In the genomic region with DNA sequence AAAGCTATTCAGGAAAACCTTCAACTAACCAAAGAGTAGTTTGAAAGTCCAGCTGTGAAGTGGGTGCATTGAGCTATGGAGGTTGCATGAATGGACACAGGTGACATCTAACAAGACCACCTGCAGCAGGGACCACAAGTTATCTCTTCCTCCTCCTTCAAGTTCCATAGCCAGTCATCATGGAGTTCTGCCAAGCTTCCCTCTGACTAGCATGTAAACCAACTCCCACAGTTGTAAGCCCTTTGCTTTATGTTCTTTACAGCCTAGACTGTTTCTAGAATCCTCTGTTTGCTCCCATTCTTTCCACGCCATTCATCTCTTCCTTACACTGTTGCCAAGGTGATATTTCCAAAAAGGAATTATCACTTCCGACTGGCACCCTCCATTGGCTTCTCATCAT, we compare ENCODE assay signal across 18 mouse cellular contexts.
DNase-seq lines count a peak whose midpoint lies in the region; ATAC-seq and TF ChIP-seq lines count a peak whose summit lies in the region.
"Had no signal": no experiment of that assay in that cellular context is flagged by ENCODE, and none has a peak within 500 bp of the region (broad histone marks: within the 10 kb centered on the region; RNA-seq: fewer than 3 reads in every experiment).

No protein-coding gene starts in this region.

- intact Hi-C loops in left cerebral cortex, adult 2 months (cut with DNase I), result loop anchor here (10.0 kb wide), 1 partner anchor 410 kb away; no protein-coding TSS in a partner anchor
- intact Hi-C loops in left cerebral cortex, postnatal 4 days (cut with DNase I), result no loop called here
- intact Hi-C loops in gastrocnemius, postnatal 14 days (cut with DNase I; ENCODE audit: low total_unique reads), result no loop called here

- H3K9me3 ChIP-seq in MEL (replicated peaks; ENCODE audit: insufficient read depth, low read length), result no peaks in the 10 kb centered on the region
- H3K9me3 ChIP-seq: forebrain, embryonic 10.5 days; hindbrain, embryonic 12.5 days; hindbrain, embryonic 15.5 days had no signal

- H3K4me1 ChIP-seq in cerebellum, adult 2 months (ENCODE audit: control insufficient read depth, insufficient read depth, low read length), result peaks cover 29% of the 10 kb centered on the region
- peaks cover 14 to 17% of the 10 kb centered on the region in 2 experiments for H3K4me1 ChIP-seq in MEL (ENCODE audit: control insufficient read depth in 1 of 2, insufficient read depth in 2 of 2, low read length in 2 of 2)

- H3K79me2 ChIP-seq in MEL (ENCODE audit: control insufficient read depth, insufficient read depth, low read length, poor library complexity), result peaks cover 45% of the 10 kb centered on the region

- ATAC-seq in frontal cortex, adult (ENCODE audit: low TSS enrichment), result peak; percentile 15; the same call in 1 of the 2 replicates
- ATAC-seq: forebrain, embryonic 14.5 days; intestine, postnatal 0 days had no signal

- no peak for TF ChIP-seq CTCF in cerebellum, adult 2 months (IDR thresholded peaks at IDR 0.05; ENCODE audit: borderline replicate concordance, insufficient read depth, low read depth, low read length)
- TF ChIP-seq CTCF in left cerebral cortex, adult 2 months (IDR thresholded peaks at IDR 0.05), result no peak
- no peak for TF ChIP-seq CTCF in MEL (IDR thresholded peaks at IDR 0.05 in 2 of 3, conservative IDR thresholded peaks at IDR 0.05 in 1 of 3; ENCODE audit: control insufficient read depth in 1 of 3, insufficient read depth in 1 of 3, low read depth in 2 of 3, low read length in 3 of 3, poor library complexity in 1 of 3, severe bottlenecking in 1 of 3)

- TF ChIP-seq RAD21 in MEL (IDR thresholded peaks at IDR 0.05; ENCODE audit: low read depth, low read length), result no peak

- 42% methylated on average over 2 of the region's 2 CpGs for WGBS in cerebellum, adult 2 months

- H3K9ac ChIP-seq in MEL (ENCODE audit: control insufficient read depth, low read depth, low read length, poor library complexity, severe bottlenecking), result no peak overlapping the region
- H3K9ac ChIP-seq: hindbrain, embryonic 12.5 days; hindbrain, embryonic 15.5 days had no signal

- H3K36me3 ChIP-seq in MEL (ENCODE audit: control insufficient read depth in 1 of 2, insufficient read depth in 2 of 2, low read length in 2 of 2), result peaks cover 15 to 30% of the 10 kb centered on the region in 2 experiments
- H3K36me3 ChIP-seq: hindbrain, embryonic 12.5 days; hindbrain, embryonic 15.5 days had no signal

- no peak for TF ChIP-seq EP300 in MEL (IDR thresholded peaks at IDR 0.05; ENCODE audit: low read depth in 1 of 2, low read length in 2 of 2)

- peak overlapping the region; percentile 11; the same call in 1 of the 2 replicates for H3K27ac ChIP-seq in cerebellum, adult 2 months (ENCODE audit: insufficient read depth, low read length)
- peak overlapping the region; percentile 17; the same call in 1 of the 2 replicates for H3K27ac ChIP-seq in left cerebral cortex, adult 2 months
- no peak overlapping the region for H3K27ac ChIP-seq in MEL (ENCODE audit: control insufficient read depth, low read depth, low read length)
- H3K27ac ChIP-seq: forebrain, embryonic 10.5 days; gastrocnemius, adult 2 months; hindbrain, embryonic 12.5 days; hindbrain, embryonic 15.5 days had no signal

- peak in 1 of 2 experiments; percentile 25 for DNase-seq in cerebellum, adult 2 months
- no peak for DNase-seq in cerebellum, adult 9-11 months
- no peak for DNase-seq in frontal cortex, postnatal 14 days (ENCODE audit: low spot score in 2 of 2)
- no peak for DNase-seq in left cerebral cortex, adult 2 months (ENCODE audit: extremely low spot score in 1 of 2, low spot score in 2 of 2)
- DNase-seq in left cerebral cortex, postnatal 4 days, result no peak
- peak; percentile 45 for DNase-seq in MEL (ENCODE audit: low read depth, low spot score)
- DNase-seq in gastrocnemius, postnatal 14 days, result no peak
- DNase-seq: adrenal gland, adult 2 months; adrenal gland, postnatal 14 days; cerebellum, adult 11-12 months; gastrocnemius, adult 2 months; gastrocnemius, postnatal 25 days had no signal

- no peaks in the 10 kb centered on the region for H3K27me3 ChIP-seq in cerebellum, adult 2 months (ENCODE audit: control insufficient read depth, insufficient read depth, low read length)
- H3K27me3 ChIP-seq in MEL (ENCODE audit: control insufficient read depth in 1 of 2, insufficient read depth in 2 of 2, low read length in 2 of 2), result no peaks in the 10 kb centered on the region
- H3K27me3 ChIP-seq: hindbrain, embryonic 12.5 days; hindbrain, embryonic 15.5 days had no signal

- TF ChIP-seq POLR2A in cerebellum, adult 2 months (IDR thresholded peaks at IDR 0.05; ENCODE audit: borderline replicate concordance, insufficient read depth, low read length), result no peak
- no peak for TF ChIP-seq POLR2A in MEL (IDR thresholded peaks at IDR 0.05; ENCODE audit: control insufficient read depth in 1 of 2, insufficient read depth in 1 of 2, low read depth in 1 of 2, low read length in 2 of 2, poor library complexity in 1 of 2)

- H3K4me3 ChIP-seq in cerebellum, adult 2 months (replicated peaks; ENCODE audit: insufficient read depth, low read depth, low read length), result no peak overlapping the region
- H3K4me3 ChIP-seq in left cerebral cortex, adult 2 months, result no peak overlapping the region
- no peak overlapping the region for H3K4me3 ChIP-seq in MEL (ENCODE audit: control insufficient read depth in 1 of 2, insufficient read depth in 1 of 2, low read depth in 2 of 2, low read length in 2 of 2)
- H3K4me3 ChIP-seq: forebrain, embryonic 10.5 days; gastrocnemius, adult 2 months; hindbrain, embryonic 12.5 days; hindbrain, embryonic 15.5 days had no signal

TF ChIP-seq in MEL, 35 proteins besides CTCF, POLR2A, EP300 and RAD21:
- no peak for TF ChIP-seq NELFE (IDR thresholded peaks at IDR 0.05; ENCODE audit: low read depth, low read length)
- no peak for TF ChIP-seq ZNF384 (IDR thresholded peaks at IDR 0.05; ENCODE audit: low read depth, low read length)
- TF ChIP-seq MYC (IDR thresholded peaks at IDR 0.05; ENCODE audit: low read depth, low read length), result no peak
- no peak for TF ChIP-seq UBTF (IDR thresholded peaks at IDR 0.05; ENCODE audit: borderline replicate concordance, insufficient read depth, low read depth, low read length)
- TF ChIP-seq ETS1 (IDR thresholded peaks at IDR 0.05; ENCODE audit: low read depth, low read length), result no peak
